Mouse (Mus musculus) lung, postnatal 4 days (tissue): ENCODE results near the gene Nckipsd.

Source experiments
- DNase-seq, 2 experiments: peaks; one replicate each; pipeline ENCODE4 v3.0.0; 2021

The Nckipsd gene

GRCm38 (mm10) chr9:108808163-108808665, at the start of gene Nckipsd:
Nckipsd (plus strand) TSS chr9:108808368.
- peak; percentile 94 to 97 for DNase-seq

- no peak for DNase-seq
These were observed 49.0 kb upstream of the Nckipsd start for GRCm38 (mm10) chr9:108759121-108759520.

- peak; percentile 53 to 62 for DNase-seq
These were observed 48.4 kb upstream of the Nckipsd start for GRCm38 (mm10) chr9:108759805-108760204.

- DNase-seq, result no peak
These were observed 46.6 kb upstream of the Nckipsd start for GRCm38 (mm10) chr9:108761561-108761960.

- DNase-seq, result no peak
These were observed 43.2 kb upstream of the Nckipsd start for GRCm38 (mm10) chr9:108764971-108765370.

GRCm38 (mm10) chr9:108776614-108777013, 31.6 kb upstream of the Nckipsd start:
- DNase-seq, result no peak

- no peak for DNase-seq
These were observed 30.9 kb upstream of the Nckipsd start for GRCm38 (mm10) chr9:108777276-108777675.

- DNase-seq, result no peak
These were observed 27.2 kb upstream of the Nckipsd start for GRCm38 (mm10) chr9:108780959-108781358.

GRCm38 (mm10) chr9:108781891-108782290, 26.3 kb upstream of the Nckipsd start:
- DNase-seq, result no peak

GRCm38 (mm10) chr9:108782836-108783547, 25.2 kb upstream of the Nckipsd start:
- DNase-seq, result no peak

GRCm38 (mm10) chr9:108783548-108784463, 24.4 kb upstream of the Nckipsd start, which contains the start of gene Ip6k2:
Ip6k2 (plus strand) TSS chr9:108783796.
- DNase-seq, result peak; percentile 98

- no peak for DNase-seq
These were observed 22.8 kb upstream of the Nckipsd start for GRCm38 (mm10) chr9:108785416-108785815.

- no peak for DNase-seq
These were observed 21.7 kb upstream of the Nckipsd start for GRCm38 (mm10) chr9:108786494-108786893.

GRCm38 (mm10) chr9:108787080-108787479, 21.1 kb upstream of the Nckipsd start:
- no peak for DNase-seq

GRCm38 (mm10) chr9:108788713-108789112, 19.5 kb upstream of the Nckipsd start:
- no peak for DNase-seq

- DNase-seq, result no peak
These were observed 15.9 kb upstream of the Nckipsd start for GRCm38 (mm10) chr9:108792307-108792706.

GRCm38 (mm10) chr9:108792730-108793129, 15.4 kb upstream of the Nckipsd start:
- DNase-seq, result no peak

- no peak for DNase-seq
These were observed 12.9 kb upstream of the Nckipsd start for GRCm38 (mm10) chr9:108795281-108795680.

- DNase-seq, result peak; percentile 60 to 75
These were observed 12.4 kb upstream of the Nckipsd start for GRCm38 (mm10) chr9:108795762-108796161.

GRCm38 (mm10) chr9:108796351-108796981, 11.7 kb upstream of the Nckipsd start:
- no peak for DNase-seq

- DNase-seq, result no peak
These were observed 10.7 kb upstream of the Nckipsd start for GRCm38 (mm10) chr9:108797477-108797876.

- DNase-seq, result no peak
These were observed 9.6 kb upstream of the Nckipsd start for GRCm38 (mm10) chr9:108798508-108799075.

- DNase-seq, result no peak
These were observed 8.6 kb upstream of the Nckipsd start for GRCm38 (mm10) chr9:108799564-108799963.
